Comparison of ENCODE assay signal across 26 mouse cellular contexts in the genomic region with DNA sequence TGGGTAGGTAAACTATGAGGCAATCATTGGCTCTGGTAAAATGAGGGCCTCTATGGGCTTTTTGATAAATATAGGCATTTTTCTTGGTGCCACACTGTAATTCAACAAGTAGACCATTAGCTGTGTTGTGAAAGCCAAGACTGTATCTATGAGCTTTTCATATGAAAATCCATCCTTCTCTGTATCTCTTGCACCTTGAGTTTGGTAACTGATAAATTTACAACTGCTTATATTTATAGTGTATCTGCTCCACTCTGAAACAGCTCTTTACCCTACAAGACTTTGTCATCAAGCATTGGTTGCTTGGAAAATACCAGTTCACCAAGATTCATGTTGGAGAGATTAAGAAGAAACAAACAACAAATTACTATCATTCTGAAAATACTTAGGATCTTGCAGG.
DNase-seq lines count a peak whose midpoint lies in the region; ATAC-seq and TF ChIP-seq lines count a peak whose summit lies in the region.
"Had no signal": no experiment of that assay in that cellular context is flagged by ENCODE, and none has a peak within 500 bp of the region (broad histone marks: within the 10 kb centered on the region; RNA-seq: fewer than 3 reads in every experiment).

No protein-coding gene starts in this region.

- intact Hi-C loops in gastrocnemius, adult 2 months (cut with DNase I), result loop anchor here (5.0 kb wide), 1 partner anchor 80 kb away; the partner anchor contains the start of gene Ptprj

- peak overlapping the region; percentile 53 for H3K4me2 ChIP-seq in liver, embryonic 15.5 days
- no peak overlapping the region for H3K4me2 ChIP-seq in hindbrain, embryonic 11.5 days (replicated peaks; ENCODE audit: low read depth, low read length)
- H3K4me2 ChIP-seq: hindbrain, embryonic 13.5 days; limb, embryonic 13.5 days; lung, embryonic 14.5 days; stomach, embryonic 15.5 days had no signal

- peak overlapping the region; percentile 79; the same call in 1 of the 2 replicates for H3K27ac ChIP-seq in gastrocnemius, adult 2 months
- H3K27ac ChIP-seq in MEL (ENCODE audit: control insufficient read depth, low read depth, low read length), result peak overlapping the region; percentile 88
- H3K27ac ChIP-seq in liver, embryonic 15.5 days (replicated peaks), result peak overlapping the region; percentile 89
- no peak overlapping the region for H3K27ac ChIP-seq in thymus, adult 2 months (ENCODE audit: control insufficient read depth, insufficient read depth, low read length)
- no peak overlapping the region for H3K27ac ChIP-seq in hindbrain, embryonic 11.5 days (ENCODE audit: low read depth, low read length)
- H3K27ac ChIP-seq: heart, embryonic 10.5 days; hindbrain, embryonic 13.5 days; limb, embryonic 13.5 days; midbrain, embryonic 10.5 days had no signal

- H3K9me3 ChIP-seq in MEL (replicated peaks; ENCODE audit: insufficient read depth, low read length), result no peaks in the 10 kb centered on the region
- H3K9me3 ChIP-seq in liver, embryonic 15.5 days (replicated peaks), result no peaks in the 10 kb centered on the region
- no peaks in the 10 kb centered on the region for H3K9me3 ChIP-seq in hindbrain, embryonic 11.5 days (ENCODE audit: control insufficient read depth, low read length)
- H3K9me3 ChIP-seq: heart, embryonic 10.5 days; hindbrain, embryonic 13.5 days; limb, embryonic 13.5 days; midbrain, embryonic 10.5 days; stomach, embryonic 15.5 days had no signal

- H3K4me3 ChIP-seq in gastrocnemius, adult 2 months, result no peak overlapping the region
- H3K4me3 ChIP-seq in MEL (ENCODE audit: control insufficient read depth in 1 of 2, insufficient read depth in 1 of 2, low read depth in 2 of 2, low read length in 2 of 2), result peak overlapping the region; percentile 28 to 49
- H3K4me3 ChIP-seq in liver, embryonic 15.5 days (replicated peaks), result no peak overlapping the region
- no peak overlapping the region for H3K4me3 ChIP-seq in thymus, adult 2 months (ENCODE audit: control insufficient read depth, insufficient read depth, low read length)
- no peak overlapping the region for H3K4me3 ChIP-seq in hindbrain, embryonic 11.5 days (ENCODE audit: low read depth, low read length)
- H3K4me3 ChIP-seq: heart, embryonic 10.5 days; hindbrain, embryonic 13.5 days; limb, embryonic 13.5 days; midbrain, embryonic 10.5 days; stomach, embryonic 15.5 days had no signal

- H3K9ac ChIP-seq in MEL (ENCODE audit: control insufficient read depth, low read depth, low read length, poor library complexity, severe bottlenecking), result peak overlapping the region; percentile 45; the same call in 1 of the 2 replicates
- 0 out of 2 replicates have a peak overlapping the region, but pooled peaks have one; percentile 43 for H3K9ac ChIP-seq in liver, embryonic 15.5 days
- no peak overlapping the region for H3K9ac ChIP-seq in hindbrain, embryonic 11.5 days (ENCODE audit: low read depth, low read length)
- H3K9ac ChIP-seq: forebrain, postnatal 0 days; hindbrain, embryonic 13.5 days; limb, embryonic 13.5 days; lung, embryonic 14.5 days; stomach, embryonic 15.5 days had no signal

- TF ChIP-seq RAD21 in MEL (IDR thresholded peaks at IDR 0.05; ENCODE audit: low read depth, low read length), result no peak

- no peak for DNase-seq in gastrocnemius, adult 2 months
- DNase-seq in gastrocnemius, postnatal 4 days (ENCODE audit: low spot score in 2 of 2), result no peak
- DNase-seq in MEL (ENCODE audit: low read depth, low spot score), result no peak
- no peak for DNase-seq in thymus, adult 2 months
- DNase-seq in layer of hippocampus, postnatal 14 days (ENCODE audit: low spot score in 2 of 2), result no peak
- DNase-seq in hindbrain, embryonic 11.5 days (ENCODE audit: low spot score), result no peak
- DNase-seq: adrenal gland, adult 8-10 months; cerebellum, adult 11 months; cerebellum, adult 9-11 months; forebrain, postnatal 0 days; gastrocnemius, postnatal 10 days; heart, postnatal 36 days; kidney, postnatal 14 days; lung, embryonic 14.5 days; right cerebral cortex, postnatal 25 days; thymus, postnatal 25 days had no signal

- no peak for TF ChIP-seq CTCF in gastrocnemius, adult 2 months (IDR thresholded peaks at IDR 0.05)
- TF ChIP-seq CTCF in MEL (IDR thresholded peaks at IDR 0.05 in 2 of 3, conservative IDR thresholded peaks at IDR 0.05 in 1 of 3; ENCODE audit: control insufficient read depth in 1 of 3, insufficient read depth in 1 of 3, low read depth in 2 of 3, low read length in 3 of 3, poor library complexity in 1 of 3, severe bottlenecking in 1 of 3), result no peak
- TF ChIP-seq CTCF in thymus, adult 2 months (IDR thresholded peaks at IDR 0.05; ENCODE audit: borderline replicate concordance, control insufficient read depth, extremely low read depth, insufficient read depth, low read length, poor library complexity), result no peak

- peak; percentile 33 to 36; a peak in 2 of 4 replicates for TF ChIP-seq EP300 in MEL (IDR thresholded peaks at IDR 0.05; ENCODE audit: low read depth in 1 of 2, low read length in 2 of 2)

- peaks cover 9% of the 10 kb centered on the region for H3K79me2 ChIP-seq in MEL (ENCODE audit: control insufficient read depth, insufficient read depth, low read length, poor library complexity)

- ATAC-seq in erythroid progenitor cell, adult 5-6 weeks (replicated peaks; ENCODE audit: low FRiP score, poor library complexity, severe bottlenecking), result peak; percentile 48
- peak; percentile 41 for ATAC-seq in liver, embryonic 15.5 days (ENCODE audit: insufficient read depth)
- ATAC-seq in hindbrain, embryonic 11.5 days (ENCODE audit: low FRiP score), result no peak
- ATAC-seq: forebrain, postnatal 0 days; intestine, embryonic 16.5 days; midbrain, embryonic 16.5 days had no signal

- H3K36me3 ChIP-seq in MEL (ENCODE audit: control insufficient read depth in 1 of 2, insufficient read depth in 2 of 2, low read length in 2 of 2), result peaks cover 0 to 35% of the 10 kb centered on the region in 2 experiments; a peak in 2 of 4 replicates
- no peaks in the 10 kb centered on the region for H3K36me3 ChIP-seq in liver, embryonic 15.5 days (replicated peaks)
- no peaks in the 10 kb centered on the region for H3K36me3 ChIP-seq in thymus, adult 2 months (ENCODE audit: control insufficient read depth, insufficient read depth, low read length)
- no peaks in the 10 kb centered on the region for H3K36me3 ChIP-seq in hindbrain, embryonic 11.5 days (ENCODE audit: control insufficient read depth, insufficient read depth, low read length)
- H3K36me3 ChIP-seq: heart, embryonic 10.5 days; hindbrain, embryonic 13.5 days; limb, embryonic 13.5 days; midbrain, embryonic 10.5 days; stomach, embryonic 15.5 days had no signal

- peaks cover 30 to 46% of the 10 kb centered on the region in 2 experiments for H3K4me1 ChIP-seq in MEL (ENCODE audit: control insufficient read depth in 1 of 2, insufficient read depth in 2 of 2, low read length in 2 of 2)
- peaks cover 48% of the 10 kb centered on the region for H3K4me1 ChIP-seq in liver, embryonic 15.5 days (replicated peaks)
- peaks cover 29% of the 10 kb centered on the region for H3K4me1 ChIP-seq in thymus, adult 2 months (replicated peaks; ENCODE audit: control insufficient read depth, insufficient read depth, low read length)
- H3K4me1 ChIP-seq in hindbrain, embryonic 11.5 days (replicated peaks; ENCODE audit: control insufficient read depth, insufficient read depth, low read length), result no peaks in the 10 kb centered on the region

- no peaks in the 10 kb centered on the region for H3K27me3 ChIP-seq in MEL (ENCODE audit: control insufficient read depth in 1 of 2, insufficient read depth in 2 of 2, low read length in 2 of 2)
- no peaks in the 10 kb centered on the region for H3K27me3 ChIP-seq in liver, embryonic 15.5 days
- H3K27me3 ChIP-seq in thymus, adult 2 months (ENCODE audit: control insufficient read depth, insufficient read depth, low read length), result no peaks in the 10 kb centered on the region
- no peaks in the 10 kb centered on the region for H3K27me3 ChIP-seq in hindbrain, embryonic 11.5 days (ENCODE audit: control insufficient read depth, insufficient read depth, low read length)
- H3K27me3 ChIP-seq: CH12.LX; hindbrain, embryonic 13.5 days; limb, embryonic 13.5 days; stomach, embryonic 15.5 days had no signal

- TF ChIP-seq POLR2A in MEL (IDR thresholded peaks at IDR 0.05; ENCODE audit: control insufficient read depth in 1 of 2, insufficient read depth in 1 of 2, low read depth in 1 of 2, low read length in 2 of 2, poor library complexity in 1 of 2), result no peak
- TF ChIP-seq POLR2A in thymus, adult 2 months (IDR thresholded peaks at IDR 0.05; ENCODE audit: control insufficient read depth, extremely low read depth, insufficient read depth, low read length, poor library complexity), result no peak

TF ChIP-seq in MEL, 35 proteins besides CTCF, POLR2A, EP300 and RAD21:
- TF ChIP-seq TAL1 (IDR thresholded peaks at IDR 0.05; ENCODE audit: low read length), result no peak
- TF ChIP-seq TCF12 (IDR thresholded peaks at IDR 0.05; ENCODE audit: low read depth, low read length), result peak; percentile 42; the same call in 1 of the 2 replicates
- no peak for TF ChIP-seq USF2 (IDR thresholded peaks at IDR 0.05; ENCODE audit: borderline replicate concordance in 1 of 2, insufficient read depth in 1 of 2, low read depth in 1 of 2, low read length in 2 of 2)
- TF ChIP-seq HCFC1 (IDR thresholded peaks at IDR 0.05; ENCODE audit: low read depth, low read length), result no peak

Comparison
In these comparisons a context has a peak if more than half of its experiments do, and no peak if none do; other contexts are left out.
1. H3K27ac ChIP-seq: peak in gastrocnemius, adult 2 months (single experiment), MEL (single experiment) and liver, embryonic 15.5 days (single experiment); none in thymus, adult 2 months (single experiment) and hindbrain, embryonic 11.5 days (single experiment).
2. H3K4me3 ChIP-seq: peak in MEL (2 of 2); none in gastrocnemius, adult 2 months (single experiment), liver, embryonic 15.5 days (single experiment), thymus, adult 2 months (single experiment) and hindbrain, embryonic 11.5 days (single experiment).